Comparison of ENCODE assay signal across 8 mouse cellular contexts in the genomic region with DNA sequence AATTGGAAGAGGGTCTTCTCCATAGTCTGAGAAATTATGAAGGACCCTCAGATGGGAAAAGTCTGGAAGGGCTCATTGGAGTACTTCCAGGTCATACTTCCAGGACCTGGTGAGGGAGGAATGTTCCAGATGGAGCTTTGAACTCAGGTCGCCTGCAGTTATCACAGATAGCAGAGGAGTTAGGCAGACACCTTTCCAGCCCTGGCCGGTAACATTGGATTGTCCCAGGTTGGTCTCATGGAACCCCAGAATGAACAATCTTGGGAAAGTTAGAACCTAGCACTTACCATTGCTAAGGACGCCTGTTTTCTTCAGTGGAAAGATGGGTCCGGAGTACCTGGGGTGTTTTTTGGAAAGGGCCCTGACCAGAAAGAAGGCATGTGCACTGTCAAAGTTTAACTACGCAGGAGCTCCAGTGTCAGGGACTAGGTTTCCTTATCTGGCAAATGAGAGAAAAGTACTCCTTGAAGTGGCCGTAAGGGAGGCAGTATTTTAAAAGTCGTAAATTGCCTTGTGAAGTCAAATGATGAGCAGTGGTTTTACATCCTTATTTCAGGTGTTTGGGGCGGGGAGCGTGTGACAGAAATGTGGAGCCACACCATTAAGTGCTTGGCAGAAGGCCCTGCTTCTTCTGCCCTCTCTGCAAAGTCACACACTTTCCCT. TPM values are rescaled to one million over a fixed set of nuclear protein-coding genes. Genes with fewer than 3 reads are reported as not detected.
DNase-seq lines count a peak whose midpoint lies in the region; ATAC-seq and TF ChIP-seq lines count a peak whose summit lies in the region.

No protein-coding gene starts in this region.

- peak overlapping the region; percentile 69 for H3K9ac ChIP-seq in embryonic facial prominence, embryonic 11.5 days (replicated peaks; ENCODE audit: low read length)
- peak overlapping the region; percentile 82 for H3K9ac ChIP-seq in intestine, embryonic 14.5 days (ENCODE audit: low read length)
- H3K9ac ChIP-seq in midbrain, embryonic 12.5 days (replicated peaks), result peak overlapping the region; percentile 62

- peak overlapping the region; percentile 75 for H3K4me2 ChIP-seq in embryonic facial prominence, embryonic 11.5 days (ENCODE audit: low read depth, low read length)
- H3K4me2 ChIP-seq in intestine, embryonic 14.5 days (ENCODE audit: low read length), result peak overlapping the region; percentile 79
- H3K4me2 ChIP-seq in midbrain, embryonic 12.5 days (replicated peaks), result peak overlapping the region; percentile 72

- H3K4me1 ChIP-seq in embryonic facial prominence, embryonic 11.5 days (ENCODE audit: control insufficient read depth, insufficient read depth, low read length), result no peaks in the 10 kb centered on the region
- H3K4me1 ChIP-seq in intestine, embryonic 14.5 days (replicated peaks; ENCODE audit: control insufficient read depth, insufficient read depth, low read length), result peaks cover 13% of the 10 kb centered on the region
- peaks cover 18% of the 10 kb centered on the region for H3K4me1 ChIP-seq in midbrain, embryonic 12.5 days

- H3K4me3 ChIP-seq in gastrocnemius, adult 2 months, result peak overlapping the region; percentile 75
- H3K4me3 ChIP-seq in embryonic facial prominence, embryonic 11.5 days (ENCODE audit: low read depth, low read length), result peak overlapping the region; percentile 56
- peak overlapping the region; percentile 75 for H3K4me3 ChIP-seq in intestine, embryonic 14.5 days (ENCODE audit: low read depth, low read length)
- H3K4me3 ChIP-seq in midbrain, embryonic 12.5 days, result peak overlapping the region; percentile 67

- WGBS in embryonic facial prominence, embryonic 11.5 days, result 69% methylated on average over 9 of the region's 9 CpGs
- WGBS in intestine, embryonic 14.5 days, result 54% methylated on average over 9 of the region's 9 CpGs
- WGBS in midbrain, embryonic 12.5 days, result 72% methylated on average over 9 of the region's 9 CpGs

- H3K27me3 ChIP-seq in embryonic facial prominence, embryonic 11.5 days (ENCODE audit: control insufficient read depth, insufficient read depth, low read length), result no peaks in the 10 kb centered on the region
- H3K27me3 ChIP-seq in intestine, embryonic 14.5 days (replicated peaks; ENCODE audit: control insufficient read depth, insufficient read depth, low read length), result no peaks in the 10 kb centered on the region
- no peaks in the 10 kb centered on the region for H3K27me3 ChIP-seq in midbrain, embryonic 12.5 days

- peak; percentile 5; the same call in 1 of the 2 replicates for ATAC-seq in embryonic facial prominence, embryonic 11.5 days (replicated peaks; ENCODE audit: insufficient number of reproducible peaks, low FRiP score, low TSS enrichment, low read depth)
- ATAC-seq in intestine, embryonic 14.5 days (replicated peaks; ENCODE audit: low FRiP score, low TSS enrichment, low read depth), result peak; percentile 1; the same call in 1 of the 2 replicates
- ATAC-seq in midbrain, embryonic 12.5 days (ENCODE audit: low FRiP score, low read depth), result no peak

- DNase-seq in gastrocnemius, adult 2 months, result no peak
- no peak for DNase-seq in gastrocnemius, postnatal 10 days
- no peak for DNase-seq in embryonic facial prominence, embryonic 11.5 days (ENCODE audit: low spot score)
- no peak for DNase-seq in intestine, embryonic 14.5 days (ENCODE audit: low spot score)
- DNase-seq in adrenal gland, adult 2 months, result no peak
- DNase-seq in cerebellum, postnatal 4 days (ENCODE audit: low spot score in 2 of 2), result no peak
- no peak for DNase-seq in ovary, adult 18-20 months (ENCODE audit: low spot score)

- no peaks in the 10 kb centered on the region; the same call in 1 of the 2 replicates for H3K36me3 ChIP-seq in embryonic facial prominence, embryonic 11.5 days (replicated peaks; ENCODE audit: control insufficient read depth, insufficient read depth, low read depth, low read length)
- peaks cover 37% of the 10 kb centered on the region for H3K36me3 ChIP-seq in intestine, embryonic 14.5 days (ENCODE audit: control insufficient read depth, insufficient read depth, low read length)
- peaks cover 29% of the 10 kb centered on the region for H3K36me3 ChIP-seq in midbrain, embryonic 12.5 days

- no peak for TF ChIP-seq CTCF in gastrocnemius, adult 2 months (IDR thresholded peaks at IDR 0.05)

- intact Hi-C loops in gastrocnemius, adult 2 months (cut with DNase I), result loop anchor here (5.0 kb wide), 1 partner anchor 363 kb away; the partner anchor contains the start of gene Lcorl

- no peaks in the 10 kb centered on the region for H3K9me3 ChIP-seq in embryonic facial prominence, embryonic 11.5 days (replicated peaks; ENCODE audit: control insufficient read depth, low read length)
- H3K9me3 ChIP-seq in intestine, embryonic 14.5 days (ENCODE audit: control insufficient read depth, low read length), result no peaks in the 10 kb centered on the region
- H3K9me3 ChIP-seq in midbrain, embryonic 12.5 days, result no peaks in the 10 kb centered on the region

- peak overlapping the region; percentile 95 for H3K27ac ChIP-seq in gastrocnemius, adult 2 months
- no peak overlapping the region for H3K27ac ChIP-seq in embryonic facial prominence, embryonic 11.5 days (replicated peaks; ENCODE audit: low read depth, low read length)
- no peak overlapping the region for H3K27ac ChIP-seq in intestine, embryonic 14.5 days (ENCODE audit: low read depth)
- H3K27ac ChIP-seq in midbrain, embryonic 12.5 days (replicated peaks), result no peak overlapping the region

RNA-seq across cellular contexts. Expression of gene Lap3, which starts 1.1 kb away (rescaled TPM):
- total RNA-seq in gastrocnemius, adult 2 months (2021), result 10 to 100 TPM; 54.2 to 54.5 TPM
- total RNA-seq in gastrocnemius, postnatal 10 days (2021), result 10 to 100 TPM; 70.1 to 84.7 TPM
- 101 and 103 TPM in 2 replicates for polyA plus RNA-seq in embryonic facial prominence, embryonic 11.5 days (2014; fragmentation: Nextera tagmentation; extraction: Ambion mirVana)
- polyA plus RNA-seq in intestine, embryonic 14.5 days (2014; fragmentation: Nextera tagmentation; extraction: Ambion mirVana), result 97.4 and 103 TPM in 2 replicates
- polyA plus RNA-seq in midbrain, embryonic 12.5 days (2016; fragmentation: Nextera tagmentation; extraction: Ambion mirVana), result 55.4 and 64.2 TPM in 2 replicates
- total RNA-seq in adrenal gland, adult 2 months (2021), result 10 to 100 TPM; 49.6 to 69.6 TPM
- polyA plus RNA-seq in adrenal gland, adult 2 months (2012; rRNA removed), result 5.7 and 6.6 TPM in 2 replicates

RNA-seq across cellular contexts. Expression of gene Med28, which starts 25.8 kb away (rescaled TPM):
- total RNA-seq in gastrocnemius, adult 2 months (2021), result 10 to 100 TPM; 45.6 to 63.5 TPM
- 10 to 100 TPM; 38.0 to 38.8 TPM for total RNA-seq in gastrocnemius, postnatal 10 days (2021)
- 300 and 312 TPM in 2 replicates for polyA plus RNA-seq in embryonic facial prominence, embryonic 11.5 days (2014; fragmentation: Nextera tagmentation; extraction: Ambion mirVana)
- polyA plus RNA-seq in intestine, embryonic 14.5 days (2014; fragmentation: Nextera tagmentation; extraction: Ambion mirVana), result 233 and 253 TPM in 2 replicates
- 277 and 287 TPM in 2 replicates for polyA plus RNA-seq in midbrain, embryonic 12.5 days (2016; fragmentation: Nextera tagmentation; extraction: Ambion mirVana)
- total RNA-seq in adrenal gland, adult 2 months (2021), result 100 to 1,000 TPM in 1 of 2 experiments, 10 to 100 TPM in 1; 78.9 to 107 TPM
- polyA plus RNA-seq in adrenal gland, adult 2 months (2012; rRNA removed), result 145 and 147 TPM in 2 replicates

RNA-seq across cellular contexts. Expression of gene Clrn2, which starts 40.7 kb away (rescaled TPM):
- not detected for total RNA-seq in gastrocnemius, adult 2 months (2021)
- not detected for total RNA-seq in gastrocnemius, postnatal 10 days (2021)
- 0.22 TPM in 2 replicates for polyA plus RNA-seq in embryonic facial prominence, embryonic 11.5 days (2014; fragmentation: Nextera tagmentation; extraction: Ambion mirVana)
- polyA plus RNA-seq in intestine, embryonic 14.5 days (2014; fragmentation: Nextera tagmentation; extraction: Ambion mirVana), result not detected in 2 replicates
- 0.32 TPM in 1 of 2 replicates, not detected in the other for polyA plus RNA-seq in midbrain, embryonic 12.5 days (2016; fragmentation: Nextera tagmentation; extraction: Ambion mirVana)
- not detected for total RNA-seq in adrenal gland, adult 2 months (2021)
- polyA plus RNA-seq in adrenal gland, adult 2 months (2012; rRNA removed), result not detected in 2 replicates

RNA-seq across cellular contexts. Expression of gene Qdpr, which starts 44.2 kb away (rescaled TPM):
- 10 to 100 TPM; 45.6 to 52.9 TPM for total RNA-seq in gastrocnemius, adult 2 months (2021)
- 100 to 1,000 TPM; 106 to 125 TPM for total RNA-seq in gastrocnemius, postnatal 10 days (2021)
- polyA plus RNA-seq in embryonic facial prominence, embryonic 11.5 days (2014; fragmentation: Nextera tagmentation; extraction: Ambion mirVana), result 127 and 131 TPM in 2 replicates
- polyA plus RNA-seq in intestine, embryonic 14.5 days (2014; fragmentation: Nextera tagmentation; extraction: Ambion mirVana), result 157 and 162 TPM in 2 replicates
- 106 and 111 TPM in 2 replicates for polyA plus RNA-seq in midbrain, embryonic 12.5 days (2016; fragmentation: Nextera tagmentation; extraction: Ambion mirVana)
- total RNA-seq in adrenal gland, adult 2 months (2021), result 100 to 1,000 TPM; 106 to 138 TPM
- polyA plus RNA-seq in adrenal gland, adult 2 months (2012; rRNA removed), result 91.6 and 107 TPM in 2 replicates
